Mouse (Mus musculus) urinary bladder, postnatal 10 days (tissue): Measurements from ENCODE around the gene Htatsf1.
A peak's percentile ranks its signal among the peaks of the same experiment; 100 is the strongest.

ENCODE experiments used
- DNase-seq: peaks from one replicate; pipeline ENCODE4 v3.0.0; 2022; ENCODE audit warnings: low spot score

The Htatsf1 gene

GRCm38 (mm10) chrX:57053174-57053992 lies at the start of gene Htatsf1:
TSS of gene Htatsf1 (plus strand) at chrX:57053583.
- peak; percentile 12 for DNase-seq

- DNase-seq = no peak
These were observed 40.5 kb upstream of the Htatsf1 start for GRCm38 (mm10) chrX:57012891-57013290.

- DNase-seq = no peak
These were observed 10.6 kb upstream of the Htatsf1 start, which contains the start of gene Brs3 for GRCm38 (mm10) chrX:57042774-57043173. TSS of gene Brs3 (plus strand) at chrX:57043074.

GRCm38 (mm10) chrX:57043869-57044268 lies 9.5 kb upstream of the Htatsf1 start:
- DNase-seq = no peak

- DNase-seq = no peak
These were observed 572 bp upstream of the Htatsf1 start for GRCm38 (mm10) chrX:57052848-57053173.

GRCm38 (mm10) chrX:57053993-57054385 lies 606 bp downstream of the Htatsf1 start:
- no peak for DNase-seq

GRCm38 (mm10) chrX:57081496-57081895 lies 28.1 kb downstream of the Htatsf1 start:
- DNase-seq = no peak

- DNase-seq = no peak
These were observed 34.4 kb downstream of the Htatsf1 start, which contains the start of gene Vgll1 for GRCm38 (mm10) chrX:57087806-57088205. TSS of gene Vgll1 (plus strand) at chrX:57088106.

- DNase-seq = no peak
These were observed 50.0 kb downstream of the Htatsf1 start for GRCm38 (mm10) chrX:57103415-57103814.

- DNase-seq = no peak
These were observed 53.6 kb downstream of the Htatsf1 start for GRCm38 (mm10) chrX:57106956-57107355.
